Mouse (Mus musculus): Measurements from ENCODE around the gene Tgfbr1. TPM values are rescaled to one million over a fixed set of nuclear protein-coding genes. Genes with fewer than 3 reads are reported as not detected.

Tgfbr1 gene
- polyA plus RNA-seq, 1 experiment = 20.7 TPM

DNA sequence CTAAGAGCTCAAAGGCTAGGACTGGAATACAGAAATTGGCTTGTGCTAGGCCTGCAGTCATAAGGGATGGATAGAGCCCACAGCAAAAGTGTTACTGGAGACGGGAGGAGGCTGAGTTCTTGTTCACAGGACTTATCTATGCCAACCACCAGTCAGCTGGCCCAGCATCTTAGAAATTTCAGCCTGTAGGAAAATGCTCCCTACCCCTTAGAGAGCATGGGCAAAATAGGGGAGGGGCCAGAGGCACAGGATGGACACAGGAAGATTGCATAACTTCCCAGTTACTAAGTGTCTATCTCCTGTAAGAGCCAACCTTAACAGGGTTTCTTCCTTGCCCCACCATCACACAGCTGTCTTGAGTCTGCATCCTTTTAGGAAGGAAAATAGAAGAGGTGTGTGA, 28.8 kb upstream of the Tgfbr1 start:
- no peaks in the 10 kb centered on the region for H3K9me3 ChIP-seq (replicated peaks; ENCODE audit: control insufficient read depth, insufficient read depth, low read length, poor library complexity, severe bottlenecking)
- H3K4me3 ChIP-seq (ENCODE audit: low read depth, low read length) = no peak overlapping the region
- H3K27ac ChIP-seq (ENCODE audit: insufficient read depth, low read length) = no peak overlapping the region
- TF ChIP-seq CTCF (IDR thresholded peaks at IDR 0.05; ENCODE audit: low read depth, low read length) = no peak
- TF ChIP-seq POLR2A (IDR thresholded peaks at IDR 0.05; ENCODE audit: insufficient read depth, low read length) = no peak
- no peak for TF ChIP-seq EP300 (IDR thresholded peaks at IDR 0.05; ENCODE audit: insufficient read depth, low read depth, low read length)
- H3K4me1 ChIP-seq (ENCODE audit: control insufficient read depth, insufficient read depth, low read length) = no peaks in the 10 kb centered on the region
- no peaks in the 10 kb centered on the region for H3K27me3 ChIP-seq (ENCODE audit: control insufficient read depth, insufficient read depth, low read length, poor library complexity, severe bottlenecking)
- no peak overlapping the region for H3K9ac ChIP-seq (ENCODE audit: low read depth, poor library complexity, severe bottlenecking)
- no peaks in the 10 kb centered on the region for H3K36me3 ChIP-seq (ENCODE audit: control insufficient read depth, insufficient read depth, low read length, poor library complexity, severe bottlenecking)

DNA sequence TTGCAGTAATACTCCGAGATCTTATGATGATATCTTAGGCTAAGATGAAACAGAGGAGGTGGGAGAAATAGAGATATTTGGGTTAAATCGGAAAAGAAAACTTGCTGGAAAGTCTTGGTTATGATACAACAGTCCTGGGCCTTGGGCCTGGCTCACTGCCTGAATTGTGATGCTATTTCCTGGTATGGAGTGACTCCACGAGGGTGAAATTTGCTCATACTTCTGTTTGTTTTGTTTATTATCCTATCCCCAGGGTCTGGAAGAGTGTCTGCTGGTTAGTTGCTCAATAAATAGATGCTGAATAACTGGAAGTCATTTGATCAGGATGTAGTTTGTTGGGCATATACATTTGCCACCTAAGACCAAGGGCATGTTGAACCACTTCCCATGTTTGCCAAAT, 25.2 kb upstream of the Tgfbr1 start:
- no peaks in the 10 kb centered on the region for H3K4me1 ChIP-seq (ENCODE audit: control insufficient read depth, insufficient read depth, low read length)
- TF ChIP-seq CTCF (IDR thresholded peaks at IDR 0.05; ENCODE audit: low read depth, low read length) = no peak
- no peak for TF ChIP-seq POLR2A (IDR thresholded peaks at IDR 0.05; ENCODE audit: insufficient read depth, low read length)
- TF ChIP-seq EP300 (IDR thresholded peaks at IDR 0.05; ENCODE audit: insufficient read depth, low read depth, low read length) = no peak

DNA sequence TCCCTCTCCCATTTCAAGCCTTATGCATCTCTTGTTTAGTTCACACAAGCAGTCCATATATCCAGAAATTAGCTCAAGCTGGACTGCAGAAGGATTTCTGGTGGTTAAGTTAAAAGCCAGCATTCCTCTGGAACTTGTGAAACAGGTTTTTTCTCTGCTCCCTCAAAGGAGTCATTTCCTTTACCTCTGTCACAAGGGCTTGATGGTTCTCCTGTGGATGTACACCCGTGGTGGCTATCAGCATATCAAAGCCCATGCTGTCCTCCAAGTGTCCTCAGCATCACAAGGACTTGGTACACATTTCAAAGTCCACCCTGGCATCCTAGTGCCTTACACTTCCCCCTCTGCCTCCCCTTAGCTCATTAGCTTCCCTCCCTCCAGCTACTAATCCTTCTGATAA, 23.7 kb upstream of the Tgfbr1 start:
- Histone ChIP-seq H3K27ac (ENCODE audit: insufficient read depth, low read length) (no peak overlapping the region), H3K4me1 (ENCODE audit: control insufficient read depth, insufficient read depth, low read length) (no peaks in the 10 kb centered on the region), H3K9me3 (replicated peaks; ENCODE audit: control insufficient read depth, insufficient read depth, low read length, poor library complexity, severe bottlenecking) (no peaks in the 10 kb centered on the region), H3K9ac (ENCODE audit: low read depth, poor library complexity, severe bottlenecking) (no peak overlapping the region), H3K4me3 (ENCODE audit: low read depth, low read length) (no peak overlapping the region), H3K36me3 (ENCODE audit: control insufficient read depth, insufficient read depth, low read length, poor library complexity, severe bottlenecking) (no peaks in the 10 kb centered on the region), H3K27me3 (ENCODE audit: control insufficient read depth, insufficient read depth, low read length, poor library complexity, severe bottlenecking) (no peaks in the 10 kb centered on the region)
- no peak for TF ChIP-seq EP300 (IDR thresholded peaks at IDR 0.05; ENCODE audit: insufficient read depth, low read depth, low read length)
- no peak for TF ChIP-seq POLR2A (IDR thresholded peaks at IDR 0.05; ENCODE audit: insufficient read depth, low read length)
- no peak for TF ChIP-seq CTCF (IDR thresholded peaks at IDR 0.05; ENCODE audit: low read depth, low read length)

More for the DNA sequence above, 25.2 kb upstream of the Tgfbr1 start:
- Histone ChIP-seq H3K4me3 (ENCODE audit: low read depth, low read length) (no peak overlapping the region), H3K9me3 (replicated peaks; ENCODE audit: control insufficient read depth, insufficient read depth, low read length, poor library complexity, severe bottlenecking) (no peaks in the 10 kb centered on the region), H3K27ac (ENCODE audit: insufficient read depth, low read length) (no peak overlapping the region), H3K27me3 (ENCODE audit: control insufficient read depth, insufficient read depth, low read length, poor library complexity, severe bottlenecking) (no peaks in the 10 kb centered on the region), H3K36me3 (ENCODE audit: control insufficient read depth, insufficient read depth, low read length, poor library complexity, severe bottlenecking) (no peaks in the 10 kb centered on the region), H3K9ac (ENCODE audit: low read depth, poor library complexity, severe bottlenecking) (no peak overlapping the region)

DNA sequence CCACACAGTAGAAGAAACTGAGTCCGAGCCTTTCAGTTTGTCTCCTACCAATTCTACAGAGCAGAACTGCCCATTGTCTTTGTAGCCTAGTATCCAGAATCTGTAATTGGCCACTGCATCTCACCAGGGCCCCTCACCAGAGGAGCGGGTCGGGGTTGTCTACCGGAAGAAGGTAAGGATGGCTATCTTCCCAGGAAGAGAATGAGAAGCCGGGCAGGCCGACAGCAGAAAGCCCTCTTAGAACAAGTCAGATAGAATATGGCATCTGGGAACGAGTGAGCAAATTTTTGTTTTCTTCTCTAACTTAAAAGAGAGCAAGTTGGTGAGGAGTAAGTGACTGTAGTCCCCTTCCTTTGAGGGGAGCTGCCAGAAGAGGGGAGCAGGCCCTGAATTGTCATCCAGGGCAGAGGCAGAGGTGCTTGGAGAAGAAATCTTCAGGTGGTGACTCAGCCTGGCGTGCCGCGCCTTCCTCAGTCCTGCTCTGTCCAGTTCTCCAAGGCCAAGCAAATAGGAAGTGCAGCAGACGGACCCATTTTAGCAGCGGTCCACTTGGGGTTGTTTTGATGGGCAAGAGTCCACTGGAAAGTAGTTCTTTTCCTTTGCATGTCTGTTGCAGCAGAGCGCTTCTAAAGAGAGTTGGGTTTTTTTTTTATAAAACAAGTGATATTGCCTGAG, 22.5 kb upstream of the Tgfbr1 start:
- TF ChIP-seq EP300 (IDR thresholded peaks at IDR 0.05; ENCODE audit: insufficient read depth, low read depth, low read length) (no peak), POLR2A (IDR thresholded peaks at IDR 0.05; ENCODE audit: insufficient read depth, low read length) (no peak), CTCF (IDR thresholded peaks at IDR 0.05; ENCODE audit: low read depth, low read length) (no peak)
- H3K9me3 ChIP-seq (replicated peaks; ENCODE audit: control insufficient read depth, insufficient read depth, low read length, poor library complexity, severe bottlenecking) = no peaks in the 10 kb centered on the region

DNA sequence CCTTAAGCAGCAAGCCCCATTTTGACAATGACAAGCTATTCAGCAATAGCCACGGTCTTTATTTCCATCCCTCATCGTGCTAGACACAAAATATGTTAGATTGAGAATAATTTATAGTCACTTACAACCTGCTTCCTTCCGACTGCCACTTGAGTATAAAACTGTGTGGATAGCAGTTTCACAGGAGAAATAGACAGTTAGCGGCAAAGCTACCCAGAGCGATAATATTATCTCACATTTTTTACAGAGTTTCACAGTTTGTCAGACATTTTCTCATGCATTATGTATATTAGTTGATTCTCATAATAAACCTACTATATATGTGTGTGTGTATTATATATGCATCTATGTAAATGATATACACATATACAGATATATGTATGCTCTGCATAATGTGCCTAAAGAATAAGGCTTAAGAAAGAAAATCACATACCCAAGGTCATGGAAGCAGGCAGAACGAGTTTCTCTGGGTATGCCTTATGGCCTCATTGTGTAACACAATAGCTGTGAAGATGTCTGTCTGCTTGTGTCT, 20.1 kb upstream of the Tgfbr1 start:
- Histone ChIP-seq H3K9ac (ENCODE audit: low read depth, poor library complexity, severe bottlenecking) (no peak overlapping the region), H3K36me3 (ENCODE audit: control insufficient read depth, insufficient read depth, low read length, poor library complexity, severe bottlenecking) (no peaks in the 10 kb centered on the region), H3K4me3 (ENCODE audit: low read depth, low read length) (no peak overlapping the region), H3K4me1 (ENCODE audit: control insufficient read depth, insufficient read depth, low read length) (no peaks in the 10 kb centered on the region), H3K27ac (ENCODE audit: insufficient read depth, low read length) (no peak overlapping the region), H3K9me3 (replicated peaks; ENCODE audit: control insufficient read depth, insufficient read depth, low read length, poor library complexity, severe bottlenecking) (no peaks in the 10 kb centered on the region; the same call in 1 of the 2 replicates), H3K27me3 (ENCODE audit: control insufficient read depth, insufficient read depth, low read length, poor library complexity, severe bottlenecking) (no peaks in the 10 kb centered on the region)
- TF ChIP-seq CTCF (IDR thresholded peaks at IDR 0.05; ENCODE audit: low read depth, low read length) = no peak
- TF ChIP-seq POLR2A (IDR thresholded peaks at IDR 0.05; ENCODE audit: insufficient read depth, low read length) = no peak
- no peak for TF ChIP-seq EP300 (IDR thresholded peaks at IDR 0.05; ENCODE audit: insufficient read depth, low read depth, low read length)

More for the DNA sequence above, 22.5 kb upstream of the Tgfbr1 start:
- no peak overlapping the region for H3K27ac ChIP-seq (ENCODE audit: insufficient read depth, low read length)
- no peaks in the 10 kb centered on the region for H3K27me3 ChIP-seq (ENCODE audit: control insufficient read depth, insufficient read depth, low read length, poor library complexity, severe bottlenecking)
- no peak overlapping the region for H3K9ac ChIP-seq (ENCODE audit: low read depth, poor library complexity, severe bottlenecking)
- H3K4me1 ChIP-seq (ENCODE audit: control insufficient read depth, insufficient read depth, low read length) = no peaks in the 10 kb centered on the region
- H3K4me3 ChIP-seq (ENCODE audit: low read depth, low read length) = no peak overlapping the region
- H3K36me3 ChIP-seq (ENCODE audit: control insufficient read depth, insufficient read depth, low read length, poor library complexity, severe bottlenecking) = no peaks in the 10 kb centered on the region

DNA sequence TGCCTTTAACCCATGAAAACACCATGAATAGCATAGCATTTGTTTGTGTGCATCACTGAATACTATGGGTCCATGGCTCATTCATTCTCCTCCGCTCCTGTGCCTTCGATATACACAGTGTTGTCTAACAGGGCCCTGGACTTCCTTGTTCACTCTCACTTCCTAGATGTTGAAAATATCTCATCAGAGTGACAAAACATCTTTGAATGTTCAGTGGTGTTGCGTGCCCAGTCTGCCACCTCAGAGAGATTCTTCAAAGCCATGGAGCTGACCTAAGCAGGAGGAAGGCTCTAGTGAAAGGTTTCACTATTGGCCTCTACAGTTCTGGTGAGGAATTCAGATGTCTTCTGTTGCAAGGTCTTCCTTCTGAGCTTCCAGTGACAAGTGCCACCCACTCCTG, 19.5 kb upstream of the Tgfbr1 start:
- H3K4me1 ChIP-seq (ENCODE audit: control insufficient read depth, insufficient read depth, low read length) = no peaks in the 10 kb centered on the region
- H3K4me3 ChIP-seq (ENCODE audit: low read depth, low read length) = no peak overlapping the region
- H3K36me3 ChIP-seq (ENCODE audit: control insufficient read depth, insufficient read depth, low read length, poor library complexity, severe bottlenecking) = no peaks in the 10 kb centered on the region
- TF ChIP-seq CTCF (IDR thresholded peaks at IDR 0.05; ENCODE audit: low read depth, low read length) (no peak), EP300 (IDR thresholded peaks at IDR 0.05; ENCODE audit: insufficient read depth, low read depth, low read length) (no peak), POLR2A (IDR thresholded peaks at IDR 0.05; ENCODE audit: insufficient read depth, low read length) (no peak)
- no peaks in the 10 kb centered on the region for H3K27me3 ChIP-seq (ENCODE audit: control insufficient read depth, insufficient read depth, low read length, poor library complexity, severe bottlenecking)
- no peaks in the 10 kb centered on the region; the same call in 1 of the 2 replicates for H3K9me3 ChIP-seq (replicated peaks; ENCODE audit: control insufficient read depth, insufficient read depth, low read length, poor library complexity, severe bottlenecking)
- H3K9ac ChIP-seq (ENCODE audit: low read depth, poor library complexity, severe bottlenecking) = no peak overlapping the region
- H3K27ac ChIP-seq (ENCODE audit: insufficient read depth, low read length) = no peak overlapping the region
